Mouse (Mus musculus) forebrain, postnatal 0 days (tissue): ENCODE measurements around the gene Car7. TPM values are rescaled to one million over a fixed set of nuclear protein-coding genes. Genes with fewer than 3 reads are reported as not detected.
A peak's percentile ranks its signal among the peaks of the same experiment; 100 is the strongest.

Experiments used
- ATAC-seq: fragments of 200-750 bp; cut with Nextera tagmentation; 2 replicates; pipeline ENCODE4 v1.8.0; 2017; ENCODE audit warnings: mild to moderate bottlenecking, moderate library complexity
- DNase-seq: peaks from one replicate; pipeline ENCODE4 v3.0.0-alpha.2; 2015
- H3K27ac ChIP-seq: fragments of 300-500 bp; sonication (generic); 2 replicates; pipeline ENCODE4 v1.5.1; 2014; ENCODE audit warnings: low read depth, mild to moderate bottlenecking, antibody characterized with exemption, low read length, moderate library complexity, mixed read lengths
- H3K27me3 ChIP-seq: fragments of 300-500 bp; sonication (generic); 2 replicates; pipeline ENCODE4 v1.6.1; 2014; ENCODE audit warnings: mild to moderate bottlenecking, low read length, mixed read lengths; ENCODE audit not compliant: insufficient read depth
- H3K36me3 ChIP-seq: fragments of 300-500 bp; sonication (generic); 2 replicates; pipeline ENCODE4 v1.6.1; 2014; ENCODE audit warnings: mild to moderate bottlenecking, moderate library complexity; ENCODE audit not compliant: insufficient read depth
- H3K4me1 ChIP-seq: fragments of 300-500 bp; sonication (generic); 2 replicates; pipeline ENCODE4 v1.6.1; 2014; ENCODE audit warnings: antibody characterized with exemption; ENCODE audit not compliant: insufficient read depth
- H3K4me2 ChIP-seq: fragments of 300-500 bp; sonication (generic); 2 replicates; pipeline ENCODE4 v1.6.1; 2014; ENCODE audit warnings: low read depth, mild to moderate bottlenecking, moderate library complexity
- H3K4me3 ChIP-seq: fragments of 300-500 bp; sonication (generic); 2 replicates; pipeline ENCODE4 v1.5.1; 2014; ENCODE audit warnings: low read depth, low read length, mixed read lengths
- H3K9ac ChIP-seq: fragments of 300-500 bp; sonication (generic); 2 replicates; pipeline ENCODE4 v1.6.1; 2014; ENCODE audit warnings: mild to moderate bottlenecking
- H3K9me3 ChIP-seq: fragments of 300-500 bp; sonication (generic); 2 replicates; pipeline ENCODE4 v1.6.1; 2016; ENCODE audit warnings: low read length
- CTCF ChIP-seq: sonication (generic); IDR thresholded peaks from 2 replicates; pipeline ENCODE4 v1.5.1; 2016; ENCODE audit warnings: antibody characterized with exemption, control low read depth, low read depth
- WGBS: fragments of 180-500 bp; shearing (Covaris S2); extraction: QIAGEN DNeasy Blood & Tissue Kit; methylation state at CpG from one replicate; pipeline ENCODE4 v1.1.7; 2014; 5-methylcytosine and 5-hydroxymethylcytosine counted together
- polyA plus RNA-seq: library from polyadenylated mRNA; unstranded; fragments of >200 nt; fragmentation: Nextera tagmentation; extraction: Ambion mirVana; gene quantifications from 2 replicates; pipeline ENCODE4 v1.2.1, GENCODE M21; 2015
- total RNA-seq: library from RNA; depleted of rRNA; stranded (reverse); fragments of >200 nt; gene quantifications from 2 replicates; pipeline ENCODE4 v1.2.3, GENCODE M21; 2014

Gene Car7
- total and polyA plus RNA-seq, 2 experiments from 2014 or later, result 2.0 to 2.2 TPM

DNA sequence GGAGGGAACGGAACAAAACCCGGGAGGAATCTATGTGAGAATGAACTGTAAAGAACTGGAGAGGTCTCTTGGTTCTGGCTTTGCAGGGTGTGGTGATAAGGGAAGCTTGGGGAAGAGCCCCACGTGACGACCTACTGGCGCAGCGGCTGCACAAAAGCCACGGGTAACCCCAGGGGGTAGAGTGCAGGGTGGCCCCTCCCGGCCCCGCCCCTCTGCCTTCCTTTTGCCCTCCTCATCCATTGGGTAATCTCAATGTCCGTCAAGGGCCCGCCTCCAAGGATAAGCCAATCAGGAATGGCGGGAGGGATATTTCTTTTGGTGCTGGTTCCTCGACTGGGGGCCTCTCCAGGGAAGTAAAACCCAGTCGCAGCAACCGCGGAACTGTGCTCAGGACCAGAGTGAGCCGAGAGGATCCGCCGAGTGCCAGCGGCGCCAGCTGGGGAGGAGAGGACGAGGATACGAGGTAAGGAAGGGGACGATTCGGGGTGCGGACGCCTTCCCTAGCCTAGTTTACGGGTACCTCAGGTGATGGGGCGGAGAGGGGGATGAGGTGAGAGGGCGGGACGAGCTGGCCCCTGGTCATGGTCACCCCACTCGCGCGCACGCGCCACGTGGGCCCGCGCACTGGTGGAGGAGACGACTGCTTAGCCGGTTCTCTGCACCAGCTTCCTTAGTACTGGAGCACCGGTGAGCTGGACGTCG, 56.8 kb downstream of the Car7 start, which contains the start of gene Pdp2:
Gene Pdp2 (plus strand): TSS at position 319 of the 702 bp plus-strand sequence.
- peak within 1 kb of the TSS; percentile 90 for H3K4me2 ChIP-seq
- H3K36me3 ChIP-seq, result peaks cover 21% of the 10 kb centered on the region
- ATAC-seq (peak; percentile 99), DNase-seq (peak; percentile 95)
- H3K4me3 ChIP-seq, result peak within 1 kb of the TSS; percentile 79
- H3K27ac ChIP-seq, result peak within 1 kb of the TSS; percentile 84
- peaks cover 4% of the 10 kb centered on the region for H3K4me1 ChIP-seq
- TF ChIP-seq CTCF, result no peak
- WGBS, result 1% methylated on average over 44 of the region's 44 CpGs
- H3K9ac ChIP-seq, result peak within 1 kb of the TSS; percentile 74
- H3K27me3 ChIP-seq, result no peaks in the 10 kb centered on the region
- H3K9me3 ChIP-seq, result no peaks in the 10 kb centered on the region

DNA sequence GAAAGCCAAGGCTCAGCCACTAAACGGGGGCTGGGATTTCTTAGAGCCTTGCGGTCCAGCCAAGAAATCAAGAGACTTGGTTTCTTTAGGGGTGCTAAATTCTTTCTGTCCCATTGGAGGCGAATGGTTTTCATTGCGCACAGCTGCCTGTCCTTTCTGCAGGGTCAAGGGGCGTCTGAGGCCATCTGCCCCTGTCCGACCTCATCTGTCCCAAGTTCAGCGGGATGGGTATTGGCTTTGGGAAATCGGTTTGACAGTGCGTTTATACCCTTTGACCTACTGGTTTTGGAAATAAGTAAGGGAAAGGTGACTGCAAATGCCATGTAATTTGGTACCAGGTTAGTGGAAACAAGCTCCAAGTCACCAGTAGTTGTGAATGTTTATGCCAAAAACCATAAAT, 57.4 kb downstream of the Car7 start:
- peak overlapping the region; percentile 84 for H3K27ac ChIP-seq
- 4% methylated on average over 9 of the region's 9 CpGs for WGBS
- peak overlapping the region; percentile 90 for H3K4me2 ChIP-seq
- peak overlapping the region; percentile 79 for H3K4me3 ChIP-seq
- H3K27me3 ChIP-seq, result no peaks in the 10 kb centered on the region
- no peak for TF ChIP-seq CTCF
- peaks cover 4% of the 10 kb centered on the region for H3K4me1 ChIP-seq
- DNase-seq, result no peak
- H3K9me3 ChIP-seq, result no peaks in the 10 kb centered on the region
- H3K36me3 ChIP-seq, result peaks cover 21% of the 10 kb centered on the region
- no peak for ATAC-seq
- peak overlapping the region; percentile 74 for H3K9ac ChIP-seq

DNA sequence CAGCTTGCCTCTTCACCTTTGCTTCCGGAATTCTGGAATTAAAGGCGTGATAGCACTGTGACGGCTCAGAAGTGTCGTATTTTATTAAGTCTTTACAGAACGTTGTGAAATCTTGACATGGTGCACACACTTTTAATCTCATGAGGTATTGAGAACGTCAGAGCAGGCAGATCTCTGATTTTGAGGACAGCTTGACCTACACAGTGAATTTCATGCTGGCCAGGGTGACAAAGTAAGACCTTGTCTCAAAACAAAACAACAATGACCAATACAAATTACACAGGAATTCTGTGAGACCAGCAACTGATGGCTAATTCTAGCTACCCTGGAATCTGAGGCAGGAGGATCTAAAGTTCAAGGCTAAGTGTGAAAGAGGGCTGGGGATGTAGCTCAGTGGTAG, 58.1 kb downstream of the Car7 start:
- H3K36me3 ChIP-seq, result peaks cover 21% of the 10 kb centered on the region

DNA sequence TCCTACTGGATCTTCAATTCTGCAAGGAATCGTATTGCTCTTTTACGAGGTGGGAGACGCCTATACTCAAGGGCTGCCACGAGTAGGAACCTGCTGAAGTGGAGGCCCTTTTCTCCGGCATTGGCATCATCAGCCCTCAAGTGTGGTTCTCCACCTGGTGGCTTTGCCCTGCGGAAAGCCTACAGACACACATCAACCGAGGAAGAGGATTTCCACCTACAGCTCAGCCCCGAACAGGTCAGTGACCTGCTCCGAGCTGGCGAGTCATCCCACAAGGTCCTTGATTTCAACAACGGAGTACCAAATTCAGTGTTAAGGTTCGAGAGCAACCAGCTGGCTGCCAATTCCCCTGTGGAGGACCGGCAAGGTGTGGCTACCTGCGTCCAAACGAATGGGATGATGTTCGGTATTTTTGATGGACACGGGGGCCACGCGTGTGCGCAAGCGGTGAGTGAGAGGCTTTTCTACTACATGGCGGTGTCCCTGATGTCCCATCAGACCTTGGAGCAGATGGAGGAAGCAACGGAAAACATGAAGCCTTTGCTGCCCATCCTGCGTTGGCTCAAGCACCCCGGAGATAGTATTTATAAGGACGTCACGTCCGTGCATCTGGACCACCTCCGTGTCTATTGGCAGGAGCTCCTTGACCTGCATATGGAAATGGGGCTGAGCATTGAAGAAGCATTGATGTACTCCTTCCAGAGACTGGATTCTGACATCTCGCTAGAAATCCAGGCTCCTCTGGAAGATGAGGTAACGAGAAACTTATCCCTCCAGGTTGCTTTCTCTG, 59.2 kb downstream of the Car7 start:
- ATAC-seq (no peak), DNase-seq (no peak)
- H3K4me2 ChIP-seq, result no peak overlapping the region
- H3K36me3 ChIP-seq, result peaks cover 21% of the 10 kb centered on the region
- 96% methylated on average over 31 of the region's 31 CpGs for WGBS
- no peaks in the 10 kb centered on the region for H3K9me3 ChIP-seq
- no peak for TF ChIP-seq CTCF
- H3K27ac ChIP-seq, result no peak overlapping the region
- H3K27me3 ChIP-seq, result no peaks in the 10 kb centered on the region
- H3K9ac ChIP-seq, result no peak overlapping the region
- H3K4me1 ChIP-seq, result peaks cover 4% of the 10 kb centered on the region
- no peak overlapping the region for H3K4me3 ChIP-seq

More for the DNA sequence above, 58.1 kb downstream of the Car7 start:
- H3K4me3 ChIP-seq, result no peak overlapping the region
- 74% methylated on average over 6 of the region's 6 CpGs for WGBS
- H3K9me3 ChIP-seq, result no peaks in the 10 kb centered on the region
- no peaks in the 10 kb centered on the region for H3K27me3 ChIP-seq
- no peak overlapping the region for H3K27ac ChIP-seq
- H3K4me2 ChIP-seq, result 0 out of 2 replicates have a peak overlapping the region, but pooled peaks have one; percentile 90
- TF ChIP-seq CTCF, result no peak
- DNase-seq (no peak), ATAC-seq (no peak)
- peaks cover 4% of the 10 kb centered on the region for H3K4me1 ChIP-seq
- no peak overlapping the region for H3K9ac ChIP-seq

DNA sequence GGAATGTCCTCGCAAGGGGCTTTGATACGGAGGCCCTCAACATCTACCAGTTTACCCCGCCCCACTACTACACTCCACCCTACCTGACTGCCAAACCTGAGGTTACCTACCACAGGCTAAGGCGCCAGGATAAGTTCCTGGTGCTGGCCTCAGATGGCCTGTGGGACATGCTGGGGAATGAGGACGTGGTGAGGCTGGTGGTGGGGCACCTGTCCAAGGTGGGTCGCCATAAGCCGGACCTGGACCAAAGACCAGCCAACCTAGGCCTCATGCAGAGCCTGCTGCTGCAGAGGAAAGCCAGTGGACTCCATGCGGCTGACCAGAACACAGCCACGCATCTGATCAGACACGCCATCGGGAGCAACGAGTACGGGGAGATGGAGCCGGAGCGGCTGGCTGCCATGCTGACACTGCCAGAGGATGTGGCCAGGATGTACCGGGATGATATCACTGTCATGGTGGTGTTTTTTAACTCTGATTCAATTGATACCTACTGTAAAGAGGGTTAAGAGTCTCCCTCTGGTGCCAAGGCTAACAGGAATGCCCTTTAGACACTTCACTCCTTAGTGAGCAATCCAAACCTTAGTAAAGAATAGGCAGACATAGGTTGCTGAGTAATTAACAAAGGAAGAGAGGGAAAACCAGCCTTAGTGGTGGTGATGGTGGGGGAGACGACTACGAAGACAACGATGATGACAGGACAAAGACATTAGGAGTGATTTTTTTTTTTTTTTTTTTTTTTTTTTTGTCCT, 60.3 kb downstream of the Car7 start:
- no peaks in the 10 kb centered on the region for H3K9me3 ChIP-seq
- peaks cover 21% of the 10 kb centered on the region for H3K36me3 ChIP-seq
- no peak overlapping the region for H3K9ac ChIP-seq
- H3K27ac ChIP-seq, result no peak overlapping the region
- H3K4me3 ChIP-seq, result no peak overlapping the region
- H3K4me2 ChIP-seq, result no peak overlapping the region
- no peaks in the 10 kb centered on the region for H3K27me3 ChIP-seq
- H3K4me1 ChIP-seq, result peaks cover 4% of the 10 kb centered on the region
- no peak for DNase-seq
- ATAC-seq, result no peak
- TF ChIP-seq CTCF, result no peak
- 96% methylated on average over 19 of the region's 19 CpGs for WGBS

DNA sequence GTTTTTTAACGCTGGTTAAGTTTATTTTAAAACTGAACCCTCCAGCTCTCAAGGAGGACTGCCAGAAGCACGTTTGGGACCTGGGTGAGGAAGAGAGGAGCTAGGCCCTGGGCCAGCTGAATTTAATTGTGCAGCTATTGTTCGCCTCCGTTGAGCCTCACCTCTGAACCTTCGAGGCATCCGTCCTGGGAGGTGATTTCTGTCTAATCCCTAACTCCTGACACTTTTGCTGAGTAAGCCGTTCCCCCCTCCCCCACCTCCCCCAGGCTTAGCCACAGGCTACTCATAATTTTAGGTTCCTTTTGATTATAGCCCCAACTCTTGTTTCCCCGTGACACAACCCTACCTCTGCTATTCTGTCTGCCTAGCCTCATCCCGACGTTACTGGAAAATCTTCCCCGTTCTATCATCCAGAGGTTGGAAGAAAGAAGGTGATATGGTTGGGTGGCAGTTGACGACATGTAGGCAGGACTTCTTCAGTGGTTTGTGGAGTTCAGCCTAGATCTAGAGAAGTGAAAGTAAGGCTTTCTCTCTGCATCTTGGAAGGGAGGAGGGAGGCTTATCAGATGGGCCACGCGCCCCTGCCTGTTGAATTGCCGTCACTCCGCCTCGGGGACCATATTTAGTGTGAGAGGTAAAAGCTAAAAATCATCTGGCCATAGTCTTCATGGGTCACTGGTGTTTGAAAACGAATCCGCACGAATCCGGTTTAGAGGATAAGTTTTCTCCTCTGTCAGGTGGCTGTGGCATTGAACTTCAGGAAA, 61.5 kb downstream of the Car7 start:
- WGBS, result 85% methylated on average over 21 of the region's 21 CpGs
- DNase-seq (no peak), ATAC-seq (no peak)
- H3K9ac ChIP-seq, result no peak overlapping the region
- H3K4me1 ChIP-seq, result peaks cover 4% of the 10 kb centered on the region
- H3K4me2 ChIP-seq, result no peak overlapping the region
- no peaks in the 10 kb centered on the region for H3K27me3 ChIP-seq
- no peak overlapping the region for H3K4me3 ChIP-seq
- H3K36me3 ChIP-seq, result peaks cover 21% of the 10 kb centered on the region
- no peak overlapping the region for H3K27ac ChIP-seq
- TF ChIP-seq CTCF, result no peak
- no peaks in the 10 kb centered on the region for H3K9me3 ChIP-seq
